Mouse (Mus musculus) CD4-positive, CD25-positive, alpha-beta regulatory T cell, adult 2 months (primary cell): ENCODE measurements at regions not wholly inside any gene's neighbourhood (a gene's known extent, or its start where the extent isn't known, plus 50 kb on each side); places are given as distances from the start of the nearest gene placed in this dataset.

Source experiments
- DNase-seq: peaks from one replicate; pipeline ENCODE4 v3.0.0-alpha.2; 2012; ENCODE audit warnings: low read depth, low spot score

DNA sequence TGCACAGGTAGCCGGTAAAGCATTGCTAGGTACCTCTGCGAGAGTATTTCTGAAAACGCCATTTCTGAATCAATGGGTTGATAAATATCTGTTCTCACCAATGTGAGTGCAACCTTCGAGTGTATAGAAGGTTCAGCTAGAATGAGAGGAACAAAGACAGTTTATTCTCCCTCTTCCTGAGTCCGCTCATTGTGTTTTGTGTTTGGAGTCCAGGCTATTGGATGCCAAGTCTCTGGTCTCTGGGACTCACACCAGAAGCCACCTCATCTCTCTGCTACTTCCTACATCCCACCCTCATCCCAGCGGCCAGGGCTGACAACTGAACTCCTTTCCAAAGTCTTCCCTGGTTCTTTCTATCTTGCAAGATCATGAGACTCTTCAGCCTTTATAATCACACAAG lies 62.7 kb downstream of the Lrrc30 start:
- no peak for DNase-seq

- no peak for DNase-seq
Measured at GRCm38 (mm10) chr17:67566216-67566615, 66.3 kb downstream of the Lrrc30 start.

DNA sequence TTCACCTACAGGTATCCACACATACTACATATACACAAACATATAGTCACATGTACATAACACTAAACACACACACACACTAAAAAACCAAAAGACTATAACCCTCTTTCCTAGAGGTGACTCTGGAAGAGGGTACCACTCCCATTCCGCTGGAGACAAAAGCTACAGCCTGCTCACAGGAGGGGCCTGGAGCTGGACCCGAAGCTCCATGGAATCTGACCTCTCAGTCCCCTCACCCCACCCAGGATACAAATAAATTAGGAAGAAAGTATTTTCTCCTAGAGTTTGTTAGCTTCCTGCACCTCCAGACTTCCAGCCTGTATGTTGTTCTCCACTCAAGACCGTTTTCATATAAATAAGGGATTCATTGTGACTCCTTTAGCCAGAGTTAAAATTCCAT lies 66.8 kb downstream of the Lrrc30 start:
- DNase-seq: no peak

DNA sequence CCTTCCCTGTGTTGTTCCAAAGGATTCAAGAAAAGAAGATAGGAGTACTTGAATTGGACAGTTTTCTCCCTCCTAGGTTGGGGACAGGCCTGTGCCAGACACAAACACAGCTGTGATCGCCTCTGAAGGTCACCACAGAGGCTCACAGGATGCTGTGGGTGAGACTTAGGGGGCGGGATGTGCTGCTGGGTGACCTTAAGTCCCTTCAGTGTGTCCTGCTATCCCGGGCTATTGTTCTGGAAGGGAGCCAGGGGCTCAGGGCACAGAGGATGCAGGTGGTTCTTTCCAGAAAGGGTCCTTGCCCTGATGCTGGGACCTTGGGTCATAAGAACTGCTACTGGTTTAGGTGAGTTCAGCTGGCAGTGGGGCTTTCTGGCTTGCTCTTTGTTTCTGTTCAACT lies 67.7 kb downstream of the Lrrc30 start:
- DNase-seq: no peak

DNA sequence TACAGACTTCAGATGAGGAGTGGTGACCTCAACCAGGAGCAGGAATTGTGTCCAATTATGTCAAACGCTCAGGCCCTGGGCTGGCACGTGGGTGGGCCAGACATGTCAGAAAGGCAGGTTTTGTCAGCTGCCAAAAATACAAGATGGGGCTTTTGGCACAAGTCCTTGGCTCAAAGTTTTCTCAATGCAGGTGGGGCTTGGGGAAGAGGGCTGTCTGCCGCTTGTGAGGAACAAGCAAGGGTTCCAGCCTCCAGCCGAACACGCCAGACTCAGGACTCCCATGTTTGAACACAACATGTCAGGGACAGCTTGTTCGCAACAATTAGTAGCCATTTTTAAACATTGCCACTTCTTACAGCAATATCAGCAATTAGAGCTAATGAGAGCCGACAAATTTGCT lies 69.5 kb downstream of the Lrrc30 start:
- DNase-seq: no peak

DNA sequence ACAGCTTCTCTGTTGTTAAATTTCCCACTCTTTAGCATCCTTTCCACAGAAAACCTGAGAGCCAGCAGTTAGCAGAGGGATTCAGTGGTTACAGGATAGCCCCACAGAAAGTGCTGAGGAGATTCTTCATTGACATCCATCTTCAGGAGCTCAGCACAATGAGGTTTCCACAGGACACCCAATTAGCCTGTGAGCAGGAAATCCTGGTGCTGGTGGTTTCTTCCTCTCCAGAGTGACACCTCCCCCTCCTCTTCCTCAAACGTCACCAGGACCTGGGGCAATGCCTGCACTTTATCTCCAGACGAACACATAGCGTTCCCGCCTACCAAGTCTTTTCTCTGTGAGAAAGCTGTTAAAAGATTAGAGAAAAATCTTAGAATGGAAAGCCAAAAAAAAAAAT lies 70.7 kb downstream of the Lrrc30 start:
- no peak for DNase-seq

DNA sequence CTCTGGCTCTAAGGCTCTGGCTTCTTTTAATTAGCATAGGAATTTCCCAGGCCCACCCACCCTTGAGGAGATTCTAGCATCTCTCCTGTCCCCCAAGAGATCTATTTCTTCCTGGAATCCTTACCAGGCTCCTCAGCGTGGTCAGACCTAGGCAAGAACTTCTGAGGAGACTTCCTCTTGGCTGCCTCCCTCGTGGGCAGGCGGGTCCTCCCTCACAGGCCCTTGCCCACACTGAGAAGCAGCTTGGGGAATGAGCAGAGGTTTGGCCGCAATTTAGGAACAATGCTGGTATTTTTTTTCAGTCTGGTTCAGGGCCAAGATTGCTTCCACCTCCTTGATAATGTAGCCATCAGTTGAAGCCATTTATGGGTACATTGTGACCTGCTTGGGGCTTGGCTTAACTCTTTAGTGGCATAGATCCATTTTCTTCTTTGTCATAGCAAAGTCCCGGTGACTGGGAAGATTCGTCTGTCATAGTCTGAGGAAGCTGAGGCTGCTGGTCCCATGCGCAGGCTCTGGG lies 75.1 kb downstream of the Lrrc30 start:
- no peak for DNase-seq

DNA sequence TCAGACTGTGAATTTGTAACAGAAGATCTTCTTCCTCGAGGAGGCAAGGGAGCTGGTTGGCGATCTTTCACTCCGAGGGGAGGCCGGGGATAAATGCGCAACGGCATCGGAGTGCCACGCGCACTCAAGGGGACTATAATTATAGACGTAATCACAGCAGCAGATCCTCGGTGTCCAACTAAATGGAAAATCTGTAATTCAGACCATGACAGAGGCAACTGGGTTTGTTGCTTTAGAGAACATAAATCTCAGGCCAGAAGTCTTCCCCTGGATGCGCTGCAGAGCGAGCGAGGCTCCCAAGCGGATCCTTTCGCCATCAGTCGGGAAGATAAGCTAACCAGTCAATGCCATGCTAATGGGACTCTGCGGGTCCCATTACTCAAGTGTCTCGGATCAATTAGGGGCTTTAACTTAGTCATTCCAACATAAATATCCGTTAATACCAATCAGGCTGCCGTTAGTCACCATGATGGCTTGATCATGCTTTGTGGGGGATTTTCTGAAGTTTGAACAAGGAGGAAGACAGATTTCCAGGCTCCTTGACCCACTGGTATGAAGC lies 79.9 kb downstream of the Lrrc30 start:
- DNase-seq: no peak

DNA sequence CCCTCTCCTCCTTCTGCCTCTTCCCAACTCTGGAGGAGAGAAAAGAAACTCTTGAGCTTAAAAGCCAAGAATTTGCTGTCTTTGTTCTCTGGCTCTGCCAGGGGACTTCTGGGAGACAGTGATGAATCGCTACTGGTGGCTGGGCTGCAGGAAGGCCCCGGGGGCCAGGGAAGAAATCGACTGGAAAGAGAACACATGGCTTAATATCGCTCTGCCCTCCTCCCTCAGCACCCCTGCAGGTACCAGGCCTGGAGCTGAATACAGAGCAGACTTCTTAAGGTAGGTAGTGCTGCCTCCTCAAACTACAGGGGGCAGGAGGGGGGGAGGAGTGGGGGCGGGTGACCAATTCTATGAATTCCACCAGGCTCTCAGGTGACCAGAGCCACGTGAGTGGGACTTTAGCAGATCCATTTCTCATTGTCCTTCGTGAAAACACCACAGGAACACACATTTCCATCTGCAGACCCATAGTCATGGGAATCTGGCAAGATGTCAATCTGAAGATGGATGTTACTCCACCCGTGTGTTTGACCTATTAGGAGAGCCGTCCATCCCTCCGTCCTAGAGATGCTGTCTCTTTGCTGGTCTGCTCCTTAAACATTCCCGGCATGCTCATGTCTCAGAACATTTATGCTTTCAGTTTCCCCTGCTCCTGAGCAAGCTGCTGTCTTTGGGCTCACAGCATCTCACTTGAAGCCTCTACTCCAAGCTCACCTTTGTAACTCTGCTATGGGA lies 83.4 kb downstream of the Lrrc30 start:
- no peak for DNase-seq

GRCm38 (mm10) chr17:67544410-67544809 lies 88.1 kb downstream of the Lrrc30 start:
- DNase-seq: no peak

DNA sequence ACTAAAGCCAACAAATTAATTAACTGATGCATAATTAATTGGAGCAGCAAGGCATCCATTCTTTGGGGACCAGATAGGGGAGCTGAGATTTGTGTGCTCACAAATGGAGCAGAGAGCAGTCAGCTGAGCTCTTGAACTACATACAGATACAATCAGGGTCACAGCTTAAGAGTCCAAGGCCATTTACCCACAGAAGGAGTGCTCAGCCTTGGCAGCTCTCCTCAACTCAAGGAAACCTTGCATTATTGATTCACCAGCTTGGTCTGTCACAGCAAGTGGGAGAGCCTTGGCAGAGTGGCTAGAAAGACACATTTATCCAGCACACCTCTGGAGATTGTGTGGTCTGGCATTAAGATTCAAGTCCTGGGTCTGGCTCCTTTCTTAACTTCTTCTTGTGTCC lies 100.2 kb downstream of the Lrrc30 start:
- DNase-seq: no peak

DNA sequence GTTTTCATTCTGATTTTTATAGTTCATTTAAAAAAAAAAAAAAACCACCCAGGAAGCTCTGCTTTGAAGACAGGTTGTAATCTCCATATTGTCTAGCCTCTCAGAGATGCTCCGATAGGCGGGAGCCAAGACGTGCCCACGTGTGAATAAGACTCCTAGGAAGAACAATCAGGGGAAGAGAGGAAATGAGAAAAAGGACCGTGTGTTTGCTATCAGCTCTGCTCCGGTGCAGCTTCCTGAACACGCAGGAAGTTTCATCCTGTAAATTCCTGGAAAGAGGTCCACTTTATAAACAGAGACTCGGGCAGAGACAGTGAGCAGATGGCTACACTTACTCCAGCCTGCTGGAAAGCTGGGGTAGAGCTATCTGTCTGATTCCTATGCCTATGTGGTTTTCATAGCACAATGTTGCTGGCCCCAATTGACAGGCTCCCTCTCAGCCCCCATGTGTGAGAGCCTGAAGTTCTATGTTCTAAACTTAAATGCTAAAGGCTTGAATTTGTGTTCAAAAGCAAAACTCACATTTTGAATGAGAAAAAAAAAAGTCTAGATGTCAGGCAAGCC lies 111.6 kb downstream of the Lrrc30 start:
- DNase-seq: no peak

DNA sequence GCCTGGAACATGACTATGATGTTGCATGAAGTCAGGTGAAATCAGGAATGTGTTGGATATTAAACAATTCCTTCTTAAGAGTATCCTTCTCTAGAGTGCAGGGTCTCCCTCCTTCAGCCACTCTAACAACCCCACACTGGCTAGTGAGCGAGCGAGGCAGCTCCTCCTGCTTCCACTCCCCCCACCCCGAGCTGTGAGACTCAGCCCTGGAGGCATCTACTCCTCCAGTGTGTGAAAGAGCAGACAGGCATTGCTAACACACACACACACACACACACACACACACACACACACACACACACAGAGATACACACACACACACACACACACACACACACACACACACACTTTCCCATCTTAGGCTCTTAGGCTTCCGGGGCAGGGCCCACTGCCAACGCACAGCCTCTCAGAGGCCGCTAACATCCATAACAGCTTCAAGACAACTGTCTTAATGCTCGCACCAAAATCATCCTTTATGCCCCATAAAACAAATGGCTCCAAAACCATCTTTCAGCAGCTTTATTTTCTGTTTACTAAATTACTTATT lies 116.8 kb downstream of the Lrrc30 start:
- no peak for DNase-seq

GRCm38 (mm10) chr17:67514387-67515241 lies 117.9 kb downstream of the Lrrc30 start:
- DNase-seq: no peak

DNA sequence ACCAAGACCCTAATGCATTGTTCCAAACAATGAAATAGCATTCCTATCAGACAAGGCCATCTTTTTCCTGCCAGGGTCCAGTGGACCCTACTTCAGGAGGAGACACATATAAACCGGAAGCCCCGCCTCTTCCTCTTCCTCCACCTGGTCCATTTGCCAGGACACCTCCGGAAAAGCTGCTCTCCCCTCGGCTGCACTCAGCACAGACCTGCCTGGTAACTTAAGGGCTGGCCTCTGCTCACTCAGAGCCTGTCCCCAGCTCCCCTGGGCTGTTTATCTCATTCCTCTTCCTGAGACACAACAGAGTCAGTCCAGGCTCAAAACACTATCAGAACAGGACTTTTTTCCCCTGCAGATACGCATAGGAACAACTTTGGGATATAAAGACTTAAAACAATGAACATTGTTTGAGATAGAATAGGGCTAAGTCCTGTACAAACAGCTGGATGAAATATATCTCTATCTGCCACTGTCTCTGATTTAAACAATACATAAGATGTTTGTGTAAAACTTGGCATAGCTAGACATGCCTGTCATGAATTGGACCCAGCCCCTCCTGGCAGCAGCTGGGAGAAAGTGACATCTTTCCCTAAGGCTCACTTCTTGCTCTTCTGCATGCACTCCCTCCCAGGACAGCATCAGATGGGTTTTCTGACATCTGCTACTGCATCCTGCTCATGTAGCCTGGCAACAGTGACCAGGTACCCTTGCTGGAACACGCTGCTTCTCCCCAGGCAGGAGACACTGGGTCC lies 119.6 kb downstream of the Lrrc30 start:
- DNase-seq: no peak

- no peak for DNase-seq
Measured at GRCm38 (mm10) chr17:67512008-67512407, 120.5 kb downstream of the Lrrc30 start.

DNA sequence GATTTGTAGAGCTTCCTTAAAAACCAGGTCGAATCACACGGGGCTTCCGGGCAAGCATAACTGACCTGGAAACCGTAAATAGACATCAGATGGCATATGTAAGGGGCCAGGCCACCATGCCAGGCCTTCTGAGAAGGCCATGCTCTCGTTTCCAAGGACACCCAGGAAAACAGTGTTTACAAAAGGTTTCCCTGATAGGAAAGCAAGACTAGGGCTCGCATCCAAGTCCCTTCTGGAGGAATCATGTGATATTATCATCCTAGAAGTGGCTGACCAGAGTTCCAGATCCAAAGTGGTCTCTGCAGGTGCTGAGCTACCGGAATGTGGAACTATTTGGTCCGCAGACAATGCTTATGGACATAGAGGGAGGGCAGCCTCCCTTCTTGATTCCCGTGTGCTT lies 122.6 kb downstream of the Lrrc30 start:
- no peak for DNase-seq

- DNase-seq: no peak
Measured at GRCm38 (mm10) chr17:67509091-67509618, 123.4 kb downstream of the Lrrc30 start.

DNA sequence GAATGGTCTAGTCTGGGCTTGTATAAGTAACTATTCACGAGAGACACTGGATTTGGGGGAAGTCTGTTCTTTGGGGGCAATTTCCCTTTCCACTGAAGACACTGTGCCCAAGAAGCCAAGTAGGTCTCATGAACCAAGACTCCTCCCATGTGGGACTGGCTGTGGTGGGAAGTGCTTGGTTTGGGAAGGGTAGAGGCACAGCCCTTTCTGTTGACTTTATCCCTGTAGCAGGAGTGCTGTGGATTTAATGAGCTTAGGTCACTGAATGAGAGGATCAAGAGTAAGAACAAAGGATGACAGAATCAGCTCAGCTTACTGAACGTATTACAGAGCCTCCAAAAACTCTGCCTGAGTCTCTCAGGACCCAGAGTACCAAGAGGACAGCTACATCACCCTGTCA lies 124.2 kb downstream of the Lrrc30 start:
- no peak for DNase-seq

- no peak for DNase-seq
Measured at GRCm38 (mm10) chr17:67506466-67506865, 126.1 kb downstream of the Lrrc30 start.

- no peak for DNase-seq
Measured at GRCm38 (mm10) chr17:67504502-67505033, 128.0 kb downstream of the Lrrc30 start.
